Mouse (Mus musculus) small intestine, adult 2 months (tissue): ENCODE data around the gene Usp21.

Experiments
- CTCF ChIP-seq: fragments of 200-500 bp; IDR thresholded peaks from 2 replicates; pipeline ENCODE4 v1.5.1; 2012; ENCODE audit warnings: low read depth, mild to moderate bottlenecking, control low read depth, inconsistent platforms, low read length, moderate library complexity, mixed read lengths; ENCODE audit not compliant: insufficient replicate concordance, insufficient read length; ENCODE audit errors: extremely low read depth
- POLR2A ChIP-seq: fragments of 200-500 bp; IDR thresholded peaks from 2 replicates; pipeline ENCODE4 v1.6.1; 2012; ENCODE audit warnings: low read depth, mild to moderate bottlenecking, control low read depth, inconsistent platforms, low read length, moderate library complexity

- TF ChIP-seq CTCF (no peak), POLR2A (no peak)
Observed at GRCm38 (mm10) chr1:171263185-171263611, 24.6 kb downstream of the Usp21 start.
